Mouse (Mus musculus): ENCODE data around the gene Akap12.
A peak's percentile ranks its signal among the peaks of the same experiment; 100 is the strongest.

Gene Akap12

GRCm38 (mm10) chr10:4266041-4266930, at the start of gene Akap12:
TSS of gene Akap12 (plus strand) at chr10:4266380.
- peak; percentile 15 to 39 for DNase-seq

GRCm38 (mm10) chr10:4230563-4231359, 35.4 kb upstream of the Akap12 start:
- DNase-seq = no peak

- no peak for DNase-seq
These were observed 33.1 kb upstream of the Akap12 start for GRCm38 (mm10) chr10:4233102-4233501.

- DNase-seq = no peak
These were observed 26.2 kb upstream of the Akap12 start for GRCm38 (mm10) chr10:4239794-4240574.

- DNase-seq = no peak
These were observed 22.4 kb upstream of the Akap12 start for GRCm38 (mm10) chr10:4243591-4244300.

- no peak for DNase-seq
These were observed 20.4 kb upstream of the Akap12 start for GRCm38 (mm10) chr10:4245812-4246211.

- DNase-seq = no peak
These were observed 19.8 kb upstream of the Akap12 start for GRCm38 (mm10) chr10:4246407-4246806.

- no peak for DNase-seq
These were observed 16.8 kb upstream of the Akap12 start for GRCm38 (mm10) chr10:4249235-4249845.

- no peak for DNase-seq
These were observed 15.5 kb upstream of the Akap12 start for GRCm38 (mm10) chr10:4250681-4251080.

GRCm38 (mm10) chr10:4253613-4254012, 12.6 kb upstream of the Akap12 start:
- DNase-seq = no peak

GRCm38 (mm10) chr10:4254459-4254858, 11.7 kb upstream of the Akap12 start:
- DNase-seq = no peak

- DNase-seq = no peak
These were observed 5.3 kb upstream of the Akap12 start for GRCm38 (mm10) chr10:4260925-4261324.

GRCm38 (mm10) chr10:4261359-4261952, 4.7 kb upstream of the Akap12 start:
- DNase-seq = no peak

GRCm38 (mm10) chr10:4265641-4266040, 539 bp upstream of the Akap12 start:
- DNase-seq = no peak

GRCm38 (mm10) chr10:4266931-4267310, 741 bp downstream of the Akap12 start:
- peak in 1 of 2 experiments; percentile 27 for DNase-seq

- DNase-seq = no peak
These were observed 1.3 kb downstream of the Akap12 start for GRCm38 (mm10) chr10:4267481-4267880.

GRCm38 (mm10) chr10:4268140-4268539, 2.0 kb downstream of the Akap12 start:
- no peak for DNase-seq

GRCm38 (mm10) chr10:4275572-4275971, 9.4 kb downstream of the Akap12 start:
- DNase-seq = no peak

GRCm38 (mm10) chr10:4276081-4276480, 9.9 kb downstream of the Akap12 start:
- no peak for DNase-seq

- DNase-seq = no peak
These were observed 11.9 kb downstream of the Akap12 start for GRCm38 (mm10) chr10:4278041-4278440.

- no peak for DNase-seq
These were observed 16.2 kb downstream of the Akap12 start for GRCm38 (mm10) chr10:4282395-4282794.

Measured in spleen, adult 18-20 months (tissue).